Mouse (Mus musculus) CH12.LX (cell line): Measurements from ENCODE around the gene Olfr26. TPM values are rescaled to one million over a fixed set of nuclear protein-coding genes. Genes with fewer than 3 reads are reported as not detected.

Experiments
- DNase-seq: peaks from one replicate; pipeline ENCODE4 v3.0.0-alpha.2; 2013; ENCODE audit errors: extremely low read depth
- H3K27ac ChIP-seq: 2 replicates; pipeline ENCODE4 v1.5.1; 2012; ENCODE audit warnings: low read depth, mild to moderate bottlenecking, control low read depth, moderate library complexity; ENCODE audit not compliant: insufficient read depth
- H3K27me3 ChIP-seq: replicated peaks from 2 replicates; pipeline ENCODE3; 2012; ENCODE audit warnings: inconsistent platforms
- H3K36me3 ChIP-seq, 2 experiments: replicated peaks in 1 of 2; 2 replicates each; pipeline versions ENCODE3 to v1.6.1; 2012; ENCODE audit warnings: inconsistent platforms in 1 of 2, low read length in 1 of 2, mild to moderate bottlenecking in 1 of 2, mixed read lengths in 1 of 2, moderate library complexity in 1 of 2; ENCODE audit not compliant: control insufficient read depth in 1 of 2, insufficient read depth in 1 of 2
- H3K4me1 ChIP-seq, 2 experiments: 2 replicates each; pipeline ENCODE4 v1.6.1; 2012; ENCODE audit warnings: inconsistent platforms in 1 of 2, moderate library complexity in 1 of 2; ENCODE audit not compliant: insufficient read depth in 2 of 2, control insufficient read depth in 1 of 2
- H3K4me2 ChIP-seq: 2 replicates; pipeline ENCODE4 v1.6.1; 2012; ENCODE audit warnings: low read depth, mild to moderate bottlenecking, control low read depth; ENCODE audit not compliant: poor library complexity, insufficient read depth, severe bottlenecking
- H3K4me3 ChIP-seq, 3 experiments: fragments of 150-350 bp in 1 of 3; sonication (generic) in 1 of 3; replicated peaks in 1 of 3; 2 replicates each; pipeline versions ENCODE3 to v1.5.1; 2011 to 2012; ENCODE audit warnings: low read depth in 2 of 3, low read length in 2 of 3, mild to moderate bottlenecking in 2 of 3, moderate library complexity in 2 of 3, control low read depth in 1 of 3, improper control_type of control experiment in 1 of 3, inconsistent platforms in 1 of 3, mixed read lengths in 1 of 3; ENCODE audit not compliant: poor library complexity in 1 of 3
- H3K79me2 ChIP-seq: replicated peaks from 2 replicates; pipeline ENCODE4 v1.6.1; 2012; ENCODE audit warnings: mild to moderate bottlenecking, moderate library complexity; ENCODE audit not compliant: control insufficient read depth, poor library complexity, insufficient read depth, severe bottlenecking; ENCODE audit errors: extremely low read depth
- H3K9ac ChIP-seq: 2 replicates; pipeline ENCODE4 v1.6.1; 2012; ENCODE audit warnings: low read depth, mild to moderate bottlenecking, control low read depth, moderate library complexity; ENCODE audit not compliant: insufficient read depth
- H3K9me3 ChIP-seq: replicated peaks from 2 replicates; pipeline ENCODE3; 2012; ENCODE audit warnings: low read length, inconsistent platforms, mixed read lengths
- CHD1 ChIP-seq: IDR thresholded peaks from 2 replicates; pipeline ENCODE4 v1.6.1; 2012; ENCODE audit warnings: low read depth, low read length, improper control_type of control experiment, inconsistent platforms
- E2F4 ChIP-seq: IDR thresholded peaks from 2 replicates; pipeline ENCODE4 v1.6.1; 2011; ENCODE audit warnings: low read depth, low read length, improper control_type of control experiment; ENCODE audit not compliant: insufficient replicate concordance
- EP300 ChIP-seq: IDR thresholded peaks from 2 replicates; pipeline ENCODE4 v1.6.1; 2011; ENCODE audit warnings: low read length, improper control_type of control experiment
- HCFC1 ChIP-seq: IDR thresholded peaks from 2 replicates; pipeline ENCODE4 v1.6.1; 2012; ENCODE audit warnings: low read depth, mild to moderate bottlenecking, inconsistent platforms, low read length, improper control_type of control experiment
- IRF4 ChIP-seq: IDR thresholded peaks from 2 replicates; pipeline ENCODE4 v1.6.1; 2014; ENCODE audit warnings: low read depth, mild to moderate bottlenecking, inconsistent platforms, low read length, improper control_type of control experiment
- KAT2A ChIP-seq: IDR thresholded peaks from 2 replicates; pipeline ENCODE4 v1.6.1; 2012; ENCODE audit warnings: low read length, improper control_type of control experiment, inconsistent platforms; ENCODE audit not compliant: insufficient replicate concordance
- MAFK ChIP-seq: IDR thresholded peaks from 2 replicates; pipeline ENCODE4 v1.6.1; 2011; ENCODE audit warnings: low read length, improper control_type of control experiment; ENCODE audit not compliant: insufficient replicate concordance
- MAX ChIP-seq: IDR thresholded peaks from 2 replicates; pipeline ENCODE4 v1.6.1; 2011; ENCODE audit warnings: low read length, improper control_type of control experiment
- MEF2A ChIP-seq: IDR thresholded peaks from 2 replicates; pipeline ENCODE4 v1.6.1; 2014; ENCODE audit warnings: low read depth, mild to moderate bottlenecking, inconsistent platforms, low read length, improper control_type of control experiment, borderline replicate concordance
- MXI1 ChIP-seq: IDR thresholded peaks from 2 replicates; pipeline ENCODE4 v1.6.1; 2011; ENCODE audit warnings: mild to moderate bottlenecking, low read depth, low read length, improper control_type of control experiment
- PAX5 ChIP-seq: IDR thresholded peaks from 2 replicates; pipeline ENCODE4 v1.6.1; 2012; ENCODE audit warnings: low read length, inconsistent platforms, mixed read lengths
- POLR2AphosphoS2 ChIP-seq: IDR thresholded peaks from 2 replicates; pipeline ENCODE4 v1.6.1; 2011; ENCODE audit warnings: low read depth, low read length, improper control_type of control experiment
- RAD21 ChIP-seq: IDR thresholded peaks from 2 replicates; pipeline ENCODE4 v1.6.1; 2011; ENCODE audit warnings: low read depth, mild to moderate bottlenecking, low read length, improper control_type of control experiment, moderate library complexity
- RCOR1 ChIP-seq: conservative IDR thresholded peaks from 2 replicates; pipeline ENCODE4 v1.6.1; 2012; ENCODE audit warnings: low read depth, mild to moderate bottlenecking, inconsistent platforms, low read length, improper control_type of control experiment
- SIN3A ChIP-seq: IDR thresholded peaks from 2 replicates; pipeline ENCODE4 v1.6.1; 2012; ENCODE audit warnings: low read length, improper control_type of control experiment, inconsistent platforms
- TBP ChIP-seq: conservative IDR thresholded peaks from 2 replicates; pipeline ENCODE4 v1.6.1; 2011; ENCODE audit warnings: low read depth, low read length, improper control_type of control experiment
- UBTF ChIP-seq: IDR thresholded peaks from 2 replicates; pipeline ENCODE4 v1.6.1; 2012; ENCODE audit warnings: low read depth, mild to moderate bottlenecking, inconsistent platforms, low read length, improper control_type of control experiment, moderate library complexity
- USF2 ChIP-seq: conservative IDR thresholded peaks from 2 replicates; pipeline ENCODE4 v1.6.1; 2011; ENCODE audit warnings: low read depth, low read length, improper control_type of control experiment
- ZC3H11A ChIP-seq: IDR thresholded peaks from 2 replicates; pipeline ENCODE4 v1.6.1; 2012; ENCODE audit warnings: low read depth, mild to moderate bottlenecking, inconsistent platforms, low read length, improper control_type of control experiment
- dilution Hi-C: fragments of 300-500 bp; cut with MboI; formaldehyde crosslinking; loops from 2 replicates; pipeline ENCODE4 v1.14.3; 2020; ENCODE audit warnings: low sequenced_read_pairs; ENCODE audit not compliant: extremely low pct_unique_long_range_greater_than_20kb, extremely low pct_ligation_motif_present
- in situ Hi-C: fragments of 300-500 bp; cut with MboI; formaldehyde crosslinking; loops from 3 replicates; pipeline ENCODE4 v1.14.3; 2019; ENCODE audit warnings: low sequenced_read_pairs, low pct_ligation_motif_present, low pct_unique_long_range_greater_than_20kb, mixed read lengths
- polyA plus RNA-seq: library from polyadenylated mRNA; unstranded; fragments of >175 nt; gene quantifications from 2 replicates; pipeline ENCODE4 v1.2.1, GENCODE M21; 2012; ENCODE audit warnings: low read depth; ENCODE audit not compliant: insufficient read length
- total RNA-seq, 2 experiments: library from RNA; depleted of rRNA; stranded (reverse); fragments of 300-350 nt in 1 of 2; fragments of >200 nt in 1 of 2; gene quantifications; 2 replicates each; pipeline ENCODE4 v1.2.3; 2012 to 2014

Gene Olfr26
- total and polyA plus RNA-seq, 3 experiments, result not detected

DNA sequence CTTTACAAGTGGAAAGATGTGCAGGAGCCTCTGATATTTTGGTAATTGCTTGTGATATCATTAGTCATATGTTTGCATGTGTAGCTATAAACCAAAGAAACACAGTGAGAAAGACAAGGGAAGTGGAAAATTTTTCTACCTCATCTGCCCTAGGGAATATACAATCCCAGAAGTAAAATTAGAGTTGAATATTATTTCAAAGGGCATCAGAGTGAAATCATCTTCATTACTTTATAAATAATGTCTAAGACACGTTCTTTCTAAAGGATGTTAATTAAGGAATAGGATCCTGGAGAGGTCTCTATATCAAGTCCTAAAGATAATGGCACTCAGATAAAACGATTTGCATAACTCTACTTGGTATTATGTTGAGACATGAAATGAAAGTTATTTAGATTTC, 40.5 kb upstream of the Olfr26 start, which contains the start of gene Olfr922 (continued):
- TF ChIP-seq MEF2A, result no peak
- no peak for TF ChIP-seq RAD21
- no peak for TF ChIP-seq HCFC1
- TF ChIP-seq, all 38 proteins: peak for 0

DNA sequence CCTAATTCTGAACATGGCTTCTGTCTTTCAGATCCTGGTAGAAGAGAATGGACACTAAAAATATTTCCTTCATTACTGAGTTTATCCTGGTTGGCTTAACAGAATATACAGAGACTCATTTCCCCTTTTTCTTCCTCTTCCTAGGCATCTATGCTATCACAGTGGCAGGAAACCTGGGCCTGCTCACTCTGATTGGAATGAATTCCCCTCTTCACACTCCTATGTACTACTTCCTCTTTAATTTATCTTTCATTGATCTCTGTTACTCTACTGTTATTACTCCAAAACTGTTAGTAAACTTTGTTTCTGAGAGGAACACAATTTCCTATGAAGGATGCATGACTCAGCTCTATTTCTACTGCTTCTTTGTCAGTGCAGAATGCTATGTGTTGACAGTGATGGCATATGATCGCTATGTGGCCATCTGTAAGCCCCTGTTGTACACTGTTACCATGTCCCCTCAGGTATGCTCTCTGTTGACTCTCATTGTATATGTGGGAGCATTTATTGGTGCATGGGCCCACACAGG, 39.3 kb upstream of the Olfr26 start:
- dilution Hi-C loops (no loop called here), in situ Hi-C loops (no loop called here)
- Histone ChIP-seq H3K27ac (no peak overlapping the region), H3K4me2 (no peak overlapping the region), H3K4me1 (no peaks in the 10 kb centered on the region), H3K79me2 (no peaks in the 10 kb centered on the region), H3K27me3 (no peaks in the 10 kb centered on the region), H3K36me3 (no peaks in the 10 kb centered on the region), H3K9ac (no peak overlapping the region), H3K9me3 (no peaks in the 10 kb centered on the region), H3K4me3 (no peak overlapping the region)
- DNase-seq, result no peak
- no peak for TF ChIP-seq MXI1
- TF ChIP-seq MAX, result no peak
- no peak for TF ChIP-seq POLR2AphosphoS2
- no peak for TF ChIP-seq RAD21
- TF ChIP-seq PAX5, result no peak
- no peak for TF ChIP-seq E2F4
- no peak for TF ChIP-seq HCFC1
- TF ChIP-seq SIN3A, result no peak
- no peak for TF ChIP-seq USF2
- no peak for TF ChIP-seq UBTF
- no peak for TF ChIP-seq ZC3H11A
- no peak for TF ChIP-seq KAT2A
- no peak for TF ChIP-seq IRF4

DNA sequence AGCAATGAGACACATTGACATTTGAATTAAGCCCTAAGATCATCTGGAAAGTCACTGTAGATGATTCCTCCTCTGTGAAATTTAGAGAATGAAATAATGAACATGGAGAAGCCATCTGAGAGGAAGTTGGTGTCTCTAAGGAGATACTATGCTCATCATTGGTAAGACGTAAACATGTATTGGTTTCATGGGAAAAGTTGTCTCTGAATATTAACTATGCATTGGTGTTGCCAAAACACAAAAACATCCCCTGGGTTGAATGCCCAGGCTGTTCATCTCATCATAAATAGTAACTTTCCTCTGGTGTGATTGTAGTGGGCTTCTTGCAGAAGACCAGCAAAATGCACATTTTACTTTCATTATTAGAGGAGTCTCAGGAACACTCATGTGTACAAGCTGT, 28.6 kb upstream of the Olfr26 start, which contains the start of gene Olfr923:
Gene Olfr923, plus strand, starts transcription at position 301 of the 400 bp plus-strand sequence.
- no peaks in the 10 kb centered on the region for H3K4me1 ChIP-seq
- H3K27ac ChIP-seq, result no peak within 1 kb of the TSS
- dilution Hi-C loops (no loop called here), in situ Hi-C loops (no loop called here)
- H3K9ac ChIP-seq, result no peak within 1 kb of the TSS
- no peak for DNase-seq
- H3K9me3 ChIP-seq, result no peaks in the 10 kb centered on the region
- no peaks in the 10 kb centered on the region for H3K36me3 ChIP-seq
- no peak within 1 kb of the TSS for H3K4me3 ChIP-seq
- no peak within 1 kb of the TSS for H3K4me2 ChIP-seq
- TF ChIP-seq E2F4, result no peak
- no peak for TF ChIP-seq RCOR1
- no peak for TF ChIP-seq MAFK
- no peak for TF ChIP-seq MEF2A
- TF ChIP-seq TBP, result no peak
- TF ChIP-seq HCFC1, result no peak
- TF ChIP-seq EP300, result no peak
- no peak for TF ChIP-seq CHD1
- H3K79me2 ChIP-seq, result no peaks in the 10 kb centered on the region
- H3K27me3 ChIP-seq, result no peaks in the 10 kb centered on the region
